Mouse (Mus musculus) spleen, adult 2 months (tissue): Measurements from ENCODE around the gene Ninj2.

ENCODE experiments used
- CTCF ChIP-seq: fragments of 200-500 bp; IDR thresholded peaks from 2 replicates; pipeline ENCODE4 v1.5.1; 2011; ENCODE audit warnings: mild to moderate bottlenecking, inconsistent platforms; ENCODE audit not compliant: insufficient read depth, insufficient read length, insufficient replicate concordance; ENCODE audit errors: extremely low read depth
- POLR2A ChIP-seq: fragments of 200-500 bp; IDR thresholded peaks from 2 replicates; pipeline ENCODE4 v1.6.1; 2011; ENCODE audit warnings: low read depth, low read length, inconsistent platforms

DNA sequence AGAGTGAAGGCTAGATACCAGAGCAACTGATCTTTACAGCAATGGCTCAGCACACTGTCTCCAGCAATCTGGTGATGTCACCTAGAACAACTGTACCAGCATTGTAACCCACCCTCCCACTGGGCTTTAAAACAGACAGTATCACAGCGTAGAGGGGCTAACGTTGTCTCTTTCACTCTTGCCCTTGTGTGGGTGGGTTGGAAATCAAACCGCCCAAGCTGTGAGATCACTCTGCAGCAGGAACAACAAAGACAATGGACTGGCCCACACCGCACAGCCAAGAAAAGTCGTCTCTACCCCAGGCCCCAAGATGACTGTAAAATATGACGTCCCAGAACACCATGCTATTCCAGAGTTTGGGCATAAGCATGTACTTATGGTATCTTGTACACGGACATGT is 136.7 kb downstream of the Ninj2 start:
- TF ChIP-seq POLR2A (no peak), CTCF (no peak)
